Mouse (Mus musculus) lung, adult 2 months (tissue): Measurements from ENCODE around the gene Dcun1d3. TPM values are rescaled to one million over a fixed set of nuclear protein-coding genes. Genes with fewer than 3 reads are reported as not detected.

ENCODE experiments used
- DNase-seq: peaks from one replicate; pipeline ENCODE4 v3.0.0; 2022
- H3K4me1 ChIP-seq: fragments of 200-500 bp; 2 replicates; pipeline ENCODE4 v1.6.1; 2011; ENCODE audit warnings: low read length; ENCODE audit not compliant: control insufficient read depth, insufficient read depth
- H3K4me3 ChIP-seq: fragments of 200-500 bp; replicated peaks from 2 replicates; pipeline ENCODE3; 2011; ENCODE audit warnings: low read depth, mild to moderate bottlenecking, control low read depth, low read length; ENCODE audit errors: extremely low read depth
- CTCF ChIP-seq: fragments of 200-500 bp; IDR thresholded peaks from 2 replicates; pipeline ENCODE4 v1.5.1; 2011; ENCODE audit warnings: mild to moderate bottlenecking, low read length, control low read depth; ENCODE audit not compliant: insufficient read depth
- POLR2A ChIP-seq: fragments of 200-500 bp; IDR thresholded peaks from 2 replicates; pipeline ENCODE4 v1.6.1; 2011; ENCODE audit warnings: low read depth, mild to moderate bottlenecking, control low read depth, low read length, borderline replicate concordance; ENCODE audit errors: extremely low read depth
- WGBS: fragments of 180-500 bp; shearing (Covaris S2); methylation state at CpG from one replicate; pipeline ENCODE4 v1.1.7; 2018; 5-methylcytosine and 5-hydroxymethylcytosine counted together
- polyA plus RNA-seq: library from polyadenylated mRNA; depleted of rRNA; stranded (reverse); fragments of >200 nt; gene quantifications from 2 replicates; pipeline ENCODE4 v1.2.3, GENCODE M21; 2012

Gene Dcun1d3
- polyA plus RNA-seq, 1 experiment: 6.7 TPM

DNA sequence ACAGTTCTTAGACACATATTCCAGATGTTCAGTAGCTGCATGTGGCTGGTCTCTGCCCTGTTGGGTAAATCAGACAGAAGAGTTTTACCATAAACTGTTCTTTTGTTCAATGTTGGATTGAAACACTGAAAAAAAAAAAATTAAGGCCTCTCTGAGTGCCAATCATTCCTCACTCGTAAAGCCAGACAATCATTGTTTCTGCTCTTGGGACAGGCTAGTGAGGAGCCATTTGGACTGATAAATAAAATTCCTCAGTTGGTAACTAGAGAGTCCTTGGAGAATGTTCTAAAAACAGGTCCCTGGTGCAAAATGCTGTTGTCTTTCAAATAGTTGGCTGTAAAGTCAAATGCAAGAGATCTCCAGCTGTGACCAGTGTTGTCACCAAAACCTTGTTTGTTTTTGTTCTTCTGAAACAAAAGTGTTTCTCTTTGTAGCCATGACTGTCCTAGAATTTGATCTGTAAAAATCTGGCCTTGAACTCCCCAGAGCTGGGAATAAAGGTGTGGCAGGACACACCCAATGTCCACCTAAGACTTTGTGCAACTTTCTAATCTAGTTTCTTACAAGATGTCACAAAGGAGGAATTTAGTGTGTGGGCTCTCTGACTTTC is 2.3 kb upstream of the Dcun1d3 start:
- no peak for DNase-seq
- TF ChIP-seq POLR2A (no peak), CTCF (no peak)
- H3K4me1 ChIP-seq: peaks cover 8% of the 10 kb centered on the region
- WGBS: 37% methylated on average over 1 of the region's 1 CpGs
- H3K4me3 ChIP-seq: no peak overlapping the region

DNA sequence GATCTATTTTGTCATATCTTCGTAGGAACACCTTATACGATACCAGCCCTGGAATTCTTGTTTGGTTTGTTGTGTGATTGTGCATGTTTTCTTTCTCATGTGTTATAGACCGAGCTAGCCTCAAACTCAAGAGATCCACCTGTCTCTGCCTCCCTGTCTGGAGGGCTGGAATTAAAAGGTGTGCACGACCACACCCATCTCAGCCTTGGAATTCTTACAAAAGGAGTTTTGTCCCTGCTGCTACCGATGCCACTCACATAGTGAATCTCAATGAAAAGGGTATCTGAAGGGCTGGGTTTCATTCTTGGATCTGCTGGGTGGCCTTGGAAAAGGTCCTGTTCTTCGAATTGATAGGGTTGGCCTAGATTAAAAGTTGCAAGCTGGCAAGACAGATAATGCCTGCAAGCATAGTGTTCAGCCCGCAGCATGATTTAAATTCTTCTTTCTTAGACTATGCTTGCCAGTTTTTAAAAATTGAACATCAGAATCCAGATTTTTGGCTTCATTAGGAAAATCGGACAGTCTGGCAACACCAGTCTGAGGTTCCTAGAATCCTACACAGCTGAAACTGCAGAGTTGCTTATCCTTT is 1.5 kb upstream of the Dcun1d3 start:
- WGBS: 88% methylated on average over 8 of the region's 8 CpGs
- no peak for DNase-seq
- Histone ChIP-seq H3K4me1 (peaks cover 11% of the 10 kb centered on the region), H3K4me3 (no peak overlapping the region)
- TF ChIP-seq POLR2A: no peak
- TF ChIP-seq CTCF: no peak

DNA sequence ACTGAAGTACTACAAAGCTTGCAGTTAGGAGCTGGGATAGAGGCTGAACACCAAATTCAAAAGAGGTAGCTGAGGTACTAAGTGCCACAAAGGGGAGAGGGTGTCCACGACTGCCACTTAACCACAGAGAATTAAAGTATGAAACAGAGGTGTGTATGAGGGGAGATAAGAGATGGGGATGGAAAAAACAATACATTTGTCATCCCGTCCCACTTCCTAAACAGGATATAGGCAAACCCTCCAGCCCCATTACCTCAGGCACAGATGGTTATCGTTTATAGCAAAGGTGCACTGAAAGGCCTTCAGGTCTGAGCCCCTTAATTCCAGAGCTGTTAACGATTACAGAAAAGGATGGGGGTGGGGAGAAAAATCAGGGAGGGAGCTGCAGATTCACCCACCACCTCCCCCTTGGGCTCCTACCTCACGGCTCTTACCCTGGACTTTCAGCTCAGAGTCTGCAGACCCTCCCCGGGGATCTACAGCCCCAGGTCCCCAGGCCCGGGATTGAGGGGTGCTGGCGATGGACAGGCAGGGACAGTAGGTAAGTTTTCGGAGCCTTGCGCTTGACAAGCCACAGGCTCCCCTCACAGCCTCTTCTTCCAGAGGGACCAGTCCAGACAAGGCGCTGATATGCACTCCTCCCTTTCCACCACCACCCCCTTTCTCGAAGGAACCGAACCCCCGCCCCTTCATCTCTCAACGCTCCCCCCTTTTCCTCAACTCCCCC is 1.1 kb downstream of the Dcun1d3 start:
- DNase-seq: no peak
- peak overlapping the region; percentile 85 for H3K4me3 ChIP-seq
- 0% methylated on average over 15 of the region's 15 CpGs for WGBS
- peaks cover 11% of the 10 kb centered on the region for H3K4me1 ChIP-seq
- no peak for TF ChIP-seq POLR2A
- TF ChIP-seq CTCF: no peak

DNA sequence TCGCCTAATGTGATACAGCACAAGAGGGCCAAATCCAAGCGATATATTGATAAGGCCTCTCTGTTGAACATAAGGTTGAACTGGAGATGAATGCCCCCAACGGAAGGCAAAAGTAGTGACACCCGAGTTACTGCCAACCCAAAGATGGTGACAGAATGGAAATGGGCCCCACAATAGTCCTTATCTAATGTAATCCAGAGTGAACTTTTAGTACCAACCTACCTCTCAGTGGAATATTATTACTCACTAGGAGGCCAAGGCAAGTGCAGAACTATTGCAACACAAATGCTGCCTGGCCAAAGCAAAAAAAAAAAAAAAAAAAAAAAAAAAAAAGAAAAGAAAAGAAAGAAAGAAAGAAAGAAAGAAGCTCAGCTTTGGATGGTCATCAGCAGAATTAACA is 3.4 kb downstream of the Dcun1d3 start:
- DNase-seq: no peak
- peaks cover 9% of the 10 kb centered on the region for H3K4me1 ChIP-seq
- H3K4me3 ChIP-seq: no peak overlapping the region
- 79% methylated on average over 4 of the region's 4 CpGs for WGBS
- TF ChIP-seq POLR2A (no peak), CTCF (no peak)

DNA sequence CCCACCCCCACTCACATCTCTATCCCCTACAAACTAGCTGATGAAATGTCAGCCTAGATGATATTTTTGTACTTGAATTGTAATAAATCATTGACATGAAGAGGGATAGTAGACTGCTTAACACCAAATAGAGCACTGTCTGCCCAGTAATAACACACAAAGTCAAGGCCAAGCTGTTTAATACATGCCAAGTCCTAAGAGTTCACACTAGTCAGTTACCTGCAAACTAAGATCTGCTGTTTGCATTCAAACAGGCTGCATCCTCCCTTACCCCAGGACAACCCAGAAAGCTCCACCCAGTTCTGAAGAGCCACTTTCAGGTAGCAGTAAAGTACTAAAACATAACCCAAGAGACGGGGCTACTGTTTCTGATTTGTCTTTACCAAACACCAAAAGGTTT is 3.9 kb downstream of the Dcun1d3 start:
- H3K4me1 ChIP-seq: peaks cover 9% of the 10 kb centered on the region
- WGBS: 72% methylated on average over 1 of the region's 1 CpGs
- no peak for DNase-seq
- TF ChIP-seq CTCF: no peak
- TF ChIP-seq POLR2A: no peak
- no peak overlapping the region for H3K4me3 ChIP-seq

DNA sequence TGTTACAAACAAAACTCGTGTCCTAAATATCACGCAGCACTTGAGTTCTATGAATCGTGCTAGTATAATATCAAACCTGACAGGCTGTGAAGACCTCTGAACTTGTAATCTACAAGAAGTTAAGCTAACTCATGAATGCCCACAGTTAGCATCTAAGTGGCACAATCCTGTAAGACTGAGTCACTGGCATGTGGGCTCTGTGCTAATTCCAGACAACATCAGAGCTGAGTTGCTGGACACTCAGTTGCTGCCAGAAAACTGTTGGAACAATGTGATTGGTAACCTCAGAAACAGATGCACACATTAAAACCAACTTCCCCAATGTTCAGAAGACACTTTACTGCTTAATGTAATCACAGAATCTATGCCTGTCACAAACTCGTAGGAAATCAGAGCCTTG is 8.2 kb downstream of the Dcun1d3 start:
- H3K4me3 ChIP-seq: no peak overlapping the region
- H3K4me1 ChIP-seq: peaks cover 2% of the 10 kb centered on the region
- no peak for DNase-seq
- TF ChIP-seq POLR2A (no peak), CTCF (no peak)
- WGBS: 66% methylated on average over 4 of the region's 4 CpGs

DNA sequence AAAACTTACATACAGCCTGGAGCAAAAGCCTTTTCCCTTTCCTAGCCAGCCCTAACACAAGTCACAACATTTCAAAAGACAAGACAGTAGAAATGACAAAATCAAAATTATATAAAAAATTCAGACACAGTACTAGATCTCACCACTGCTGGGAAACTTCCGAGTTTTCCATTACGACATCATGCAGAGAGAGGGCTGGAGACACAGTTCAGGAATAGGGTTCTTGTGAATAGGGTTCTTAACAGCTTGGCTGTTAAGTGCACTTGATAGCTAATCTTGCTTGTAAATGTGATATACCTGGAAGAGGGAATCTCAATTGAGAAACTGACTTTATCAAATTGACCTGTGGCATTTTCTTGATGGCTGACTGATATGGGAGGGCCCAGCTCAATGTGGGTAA is 14.9 kb downstream of the Dcun1d3 start:
- Histone ChIP-seq H3K4me3 (no peak overlapping the region), H3K4me1 (peaks cover 8% of the 10 kb centered on the region)
- no peak for TF ChIP-seq POLR2A
- TF ChIP-seq CTCF: no peak
- DNase-seq: no peak
- WGBS: 72% methylated on average over 2 of the region's 2 CpGs

DNA sequence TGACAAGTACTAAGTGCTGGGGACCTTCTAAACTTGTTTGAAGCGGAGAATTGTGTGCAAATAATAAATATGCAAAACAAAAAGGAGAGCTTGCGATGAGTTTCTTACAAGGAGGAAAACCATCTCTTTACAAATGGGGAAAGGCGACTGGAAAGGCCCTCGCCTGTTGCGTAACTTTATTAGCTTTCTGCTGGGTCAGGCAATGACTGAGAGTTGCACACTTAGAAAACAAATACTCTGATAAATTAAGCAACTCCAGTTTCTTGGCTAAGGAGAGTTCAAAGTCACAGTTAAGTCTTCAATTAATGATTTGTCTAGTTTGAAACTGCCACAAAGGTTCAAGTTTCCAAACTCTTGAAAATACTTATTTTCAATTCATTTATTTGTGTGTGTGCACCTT is 15.8 kb downstream of the Dcun1d3 start:
- WGBS: 58% methylated on average over 5 of the region's 5 CpGs
- H3K4me1 ChIP-seq: peaks cover 8% of the 10 kb centered on the region
- no peak for TF ChIP-seq CTCF
- TF ChIP-seq POLR2A: no peak
- DNase-seq: no peak
- H3K4me3 ChIP-seq: no peak overlapping the region

DNA sequence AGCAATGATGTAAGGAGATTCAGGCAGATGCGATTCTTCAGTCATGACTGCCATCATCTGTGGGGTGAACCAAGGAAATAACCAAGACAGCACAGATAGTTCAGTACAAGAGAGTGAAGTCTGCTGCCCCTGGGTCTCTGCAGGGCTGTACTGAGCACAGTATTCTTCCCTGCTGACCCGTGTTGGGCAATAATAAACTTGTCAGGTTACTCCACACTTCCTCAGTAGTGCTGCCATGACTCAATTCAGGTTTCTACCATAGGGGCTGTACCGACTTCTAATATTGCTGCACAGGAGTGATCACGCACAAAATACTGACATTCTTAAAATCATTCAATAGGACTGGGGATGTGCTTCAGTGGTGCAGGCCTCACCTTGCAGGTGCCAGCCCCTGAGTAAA is 16.9 kb downstream of the Dcun1d3 start:
- no peak overlapping the region for H3K4me3 ChIP-seq
- peaks cover 6% of the 10 kb centered on the region for H3K4me1 ChIP-seq
- DNase-seq: no peak
- TF ChIP-seq POLR2A: no peak
- WGBS: 86% methylated on average over 4 of the region's 4 CpGs
